Mouse (Mus musculus): ENCODE measurements around the gene Dgki.

- TF ChIP-seq CTCF (IDR thresholded peaks at IDR 0.05; ENCODE audit: low read depth) = no peak
- no peak for TF ChIP-seq EP300 (IDR thresholded peaks at IDR 0.05; ENCODE audit: low read depth)
Measured at GRCm38 (mm10) chr6:37231148-37231547, 68.8 kb downstream of the Dgki start.
